Mouse (Mus musculus): ENCODE measurements around the gene Pacs2.

GRCm38 (mm10) chr12:113015956-113016355 is 1.6 kb downstream of the Pacs2 start:
- TF ChIP-seq GATA1 (IDR thresholded peaks at IDR 0.05; ENCODE audit: low read length) (no peak), TAL1 (IDR thresholded peaks at IDR 0.05; ENCODE audit: low read length) (no peak)

All from erythroblast, embryonic 14.5 days (primary cell).